Mouse (Mus musculus) cortical plate, adult 2 months (tissue): ENCODE measurements around the gene Ptgfrn.

Source experiments
- CTCF ChIP-seq: fragments of 200-500 bp; IDR thresholded peaks from 2 replicates; pipeline ENCODE4 v1.5.1; 2011; ENCODE audit warnings: mild to moderate bottlenecking, control low read depth, low read length; ENCODE audit not compliant: insufficient read depth; ENCODE audit errors: extremely low read depth
- POLR2A ChIP-seq: fragments of 200-500 bp; IDR thresholded peaks from 2 replicates; pipeline ENCODE4 v1.6.1; 2011; ENCODE audit warnings: mild to moderate bottlenecking, low read length, control low read depth; ENCODE audit not compliant: insufficient read depth; ENCODE audit errors: extremely low read depth

DNA sequence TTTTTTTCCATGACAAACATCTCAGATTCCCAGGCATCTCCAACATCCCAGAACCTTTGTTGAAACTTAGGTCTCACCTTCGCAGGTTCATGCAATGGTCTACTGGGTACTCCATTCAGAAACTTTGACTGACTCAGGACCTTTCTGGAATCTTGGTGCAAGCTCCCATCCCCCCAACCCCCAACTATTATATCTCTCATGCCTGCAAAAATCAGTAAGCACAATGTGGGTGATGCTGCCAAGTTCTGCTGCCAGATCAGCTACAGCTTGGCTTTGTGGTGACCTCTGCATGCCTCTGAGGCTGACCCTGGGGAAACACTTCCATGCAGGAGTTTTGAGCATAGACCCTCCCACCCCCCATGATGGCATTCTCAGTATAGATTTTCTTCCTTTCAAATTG, 44.0 kb upstream of the Ptgfrn start:
- TF ChIP-seq CTCF (no peak), POLR2A (no peak)
